Mouse (Mus musculus): ENCODE measurements around the gene Phka2.

DNA sequence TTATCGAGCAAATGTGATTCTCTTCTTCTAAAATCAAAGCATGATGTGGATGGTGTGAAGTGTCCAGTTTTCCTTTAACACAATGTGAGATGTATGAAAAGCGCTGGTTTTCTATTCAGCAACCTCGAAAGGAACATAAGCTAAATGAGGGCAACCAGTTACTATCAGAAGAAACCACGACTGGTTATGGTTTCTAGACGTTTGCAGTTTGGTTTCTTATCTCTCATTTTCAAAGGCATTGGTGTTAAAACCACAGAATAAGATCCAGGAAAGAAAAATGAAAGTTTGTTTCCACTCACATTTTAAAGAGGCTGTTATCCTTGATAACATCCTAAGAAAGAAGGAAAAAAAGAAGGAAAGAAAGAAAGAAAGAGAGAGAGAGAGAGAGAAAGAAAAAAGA lies 5.5 kb upstream of the Phka2 start:
- no peak for TF ChIP-seq ZMIZ1 (IDR thresholded peaks at IDR 0.05; ENCODE audit: low read depth, low read length)
- no peak for TF ChIP-seq RAD21 (IDR thresholded peaks at IDR 0.05; ENCODE audit: low read depth, low read length)
- no peak for TF ChIP-seq POLR2A (IDR thresholded peaks at IDR 0.05; ENCODE audit: control insufficient read depth in 1 of 2, insufficient read depth in 1 of 2, low read depth in 1 of 2, low read length in 2 of 2, poor library complexity in 1 of 2)
- TF ChIP-seq EP300 (IDR thresholded peaks at IDR 0.05; ENCODE audit: low read depth in 1 of 2, low read length in 2 of 2): peak; percentile 97
- TF ChIP-seq HCFC1 (IDR thresholded peaks at IDR 0.05; ENCODE audit: low read depth, low read length): 0 out of 2 replicates have a peak, but pooled peaks have one; percentile 20
- TF ChIP-seq CTCF (IDR thresholded peaks at IDR 0.05 in 2 of 3, conservative IDR thresholded peaks at IDR 0.05 in 1 of 3; ENCODE audit: control insufficient read depth in 1 of 3, insufficient read depth in 1 of 3, low read depth in 2 of 3, low read length in 3 of 3, poor library complexity in 1 of 3, severe bottlenecking in 1 of 3): no peak
- peak; percentile 94 for TF ChIP-seq TCF12 (IDR thresholded peaks at IDR 0.05; ENCODE audit: low read depth, low read length)
- TF ChIP-seq ZC3H11A (IDR thresholded peaks at IDR 0.05; ENCODE audit: low read depth, low read length): no peak
- TF ChIP-seq CHD2 (IDR thresholded peaks at IDR 0.05; ENCODE audit: low read length): no peak
- no peak for TF ChIP-seq E2F4 (IDR thresholded peaks at IDR 0.05; ENCODE audit: borderline replicate concordance, low read depth, low read length)
